Mouse (Mus musculus): ENCODE results near the gene Ctu2. TPM values are rescaled to one million over a fixed set of nuclear protein-coding genes. Genes with fewer than 3 reads are reported as not detected.

The Ctu2 gene
- polyA plus RNA-seq (2016; fragmentation: Nextera tagmentation; extraction: Ambion mirVana), result 66.7 and 68.1 TPM in 2 replicates

DNA sequence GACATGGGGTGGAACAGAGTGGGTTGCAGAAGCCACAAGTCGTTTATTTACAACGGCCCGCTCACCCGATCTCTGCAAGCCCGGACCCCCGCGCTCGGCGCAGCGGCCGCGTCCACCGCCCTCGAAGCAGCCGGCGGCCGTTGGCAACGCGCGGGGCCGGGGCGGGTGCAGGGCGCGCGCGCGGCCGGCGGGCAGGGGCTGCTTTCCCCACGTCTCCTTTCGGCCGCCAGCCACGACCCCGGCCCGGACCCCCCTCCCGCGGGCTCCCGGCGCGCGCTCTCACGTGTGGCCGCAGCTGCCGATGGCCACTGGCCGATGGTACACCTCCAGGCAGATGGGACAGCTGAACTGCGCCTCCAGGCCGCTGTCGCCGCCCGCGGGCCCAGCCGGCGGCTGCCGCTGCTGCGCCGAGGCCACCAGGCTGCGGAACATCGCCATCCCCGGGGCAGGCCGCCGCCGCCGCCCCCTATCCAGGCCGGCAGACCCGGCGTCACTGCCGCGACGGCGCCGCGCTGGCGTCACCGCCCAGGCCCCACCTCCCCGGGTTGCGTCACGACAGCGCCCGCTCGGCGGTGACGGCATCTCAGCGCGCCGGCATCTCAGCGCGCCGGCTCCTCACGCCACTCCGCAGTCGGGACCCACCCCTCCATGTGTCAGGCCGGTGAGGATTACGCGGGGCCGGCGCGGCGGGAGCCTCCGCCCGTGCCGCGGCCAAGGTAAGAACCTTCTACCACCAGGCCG, at the start of gene Ctu2, which contains the start of gene Rnf166:
Ctu2 (plus strand) TSS at position 564 of the 741 bp plus-strand sequence.
Rnf166 (minus strand) TSS at position 485 of the 741 bp plus-strand sequence.
- ATAC-seq (ENCODE audit: low FRiP score), result peak; percentile 93
- peaks cover 22% of the 10 kb centered on the region for H3K4me1 ChIP-seq
- H3K9ac ChIP-seq, result peak within 1 kb of the TSS; percentile 97
- H3K4me2 ChIP-seq (replicated peaks), result peak within 1 kb of the TSS; percentile 96
- peak within 1 kb of the TSS; percentile 99 for H3K4me3 ChIP-seq
- WGBS, result under 1% methylated on average over 92 of the region's 103 CpGs
- H3K27ac ChIP-seq, result peak within 1 kb of the TSS; percentile 84
- peaks cover 36% of the 10 kb centered on the region for H3K36me3 ChIP-seq
- no peaks in the 10 kb centered on the region for H3K27me3 ChIP-seq
- no peaks in the 10 kb centered on the region for H3K9me3 ChIP-seq (replicated peaks)

DNA sequence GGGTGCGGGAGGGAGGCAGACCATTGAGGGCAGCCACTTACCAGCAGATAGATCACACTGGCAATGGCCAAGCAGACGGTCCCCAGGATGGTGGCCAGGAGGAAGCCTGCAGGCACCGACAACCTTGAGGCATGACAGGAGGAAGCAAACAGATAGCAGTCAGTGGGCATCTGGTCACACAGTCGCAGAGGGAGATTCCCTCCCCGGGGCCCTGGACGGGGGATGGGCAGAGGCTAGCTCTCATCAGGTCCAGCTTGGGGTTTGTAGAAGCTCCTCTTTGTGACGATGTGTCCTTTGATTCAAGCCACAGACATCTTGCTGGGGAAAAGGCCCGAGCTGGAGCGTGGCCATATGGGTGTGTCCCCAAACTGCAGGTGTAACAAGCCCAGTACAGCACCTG, 49.8 kb upstream of the Ctu2 start:
- H3K27ac ChIP-seq, result no peak overlapping the region
- no peaks in the 10 kb centered on the region for H3K27me3 ChIP-seq
- no peak overlapping the region for H3K4me3 ChIP-seq
- 75% methylated on average over 9 of the region's 9 CpGs for WGBS
- no peak overlapping the region for H3K9ac ChIP-seq
- no peaks in the 10 kb centered on the region for H3K9me3 ChIP-seq (replicated peaks)
- no peaks in the 10 kb centered on the region for H3K4me1 ChIP-seq
- H3K4me2 ChIP-seq (replicated peaks), result no peak overlapping the region
- no peak for ATAC-seq (ENCODE audit: low FRiP score)
- no peaks in the 10 kb centered on the region for H3K36me3 ChIP-seq

DNA sequence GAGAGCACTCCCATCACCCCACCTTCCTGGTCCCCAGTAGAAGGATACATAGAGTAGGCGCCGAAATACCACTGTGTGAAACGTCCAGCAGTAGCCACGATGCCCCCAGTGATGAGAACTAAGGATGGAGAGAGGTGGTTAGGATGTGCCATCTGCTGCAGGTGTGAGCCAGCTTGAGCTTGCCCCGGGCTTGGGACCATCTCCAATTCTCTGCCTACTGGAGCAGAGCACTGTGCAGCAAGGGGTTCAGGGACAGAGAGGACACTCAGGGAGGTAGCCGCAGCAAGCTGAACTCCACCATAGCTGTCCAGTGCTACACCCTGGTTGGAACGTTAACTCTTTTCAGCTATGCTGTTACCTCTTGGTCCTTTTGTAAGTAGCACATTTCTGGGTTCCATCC, 48.3 kb upstream of the Ctu2 start:
- ATAC-seq (ENCODE audit: low FRiP score), result no peak
- no peak overlapping the region for H3K27ac ChIP-seq
- H3K36me3 ChIP-seq, result no peaks in the 10 kb centered on the region
- no peak overlapping the region for H3K4me2 ChIP-seq (replicated peaks)
- no peaks in the 10 kb centered on the region for H3K9me3 ChIP-seq (replicated peaks)
- WGBS, result 94% methylated on average over 7 of the region's 7 CpGs
- no peak overlapping the region for H3K9ac ChIP-seq
- H3K27me3 ChIP-seq, result no peaks in the 10 kb centered on the region
- H3K4me1 ChIP-seq, result peaks cover 11% of the 10 kb centered on the region
- no peak overlapping the region for H3K4me3 ChIP-seq

DNA sequence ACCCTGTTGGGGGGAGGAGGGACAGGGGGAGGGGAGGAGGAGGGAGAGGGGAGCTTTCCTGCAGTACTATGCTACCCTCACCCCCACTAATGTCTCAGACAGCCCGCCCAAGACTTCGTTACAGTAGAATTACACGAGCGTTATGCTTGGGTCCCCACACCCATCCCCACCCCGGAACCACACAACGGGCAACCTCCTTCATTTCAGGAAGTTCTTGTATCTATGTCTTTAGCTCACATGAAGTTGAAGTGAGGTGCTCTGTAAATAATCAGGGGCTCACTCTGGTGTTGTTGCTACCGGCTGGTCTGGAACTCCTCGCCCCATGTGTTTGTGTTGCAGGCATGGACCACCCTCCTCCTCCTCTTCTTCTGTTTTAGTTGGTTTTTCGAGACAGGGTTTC, 47.8 kb upstream of the Ctu2 start:
- Histone ChIP-seq H3K9me3 (replicated peaks) (no peaks in the 10 kb centered on the region), H3K9ac (no peak overlapping the region), H3K4me3 (no peak overlapping the region), H3K4me2 (replicated peaks) (no peak overlapping the region), H3K27me3 (no peaks in the 10 kb centered on the region), H3K4me1 (peaks cover 15% of the 10 kb centered on the region), H3K36me3 (no peaks in the 10 kb centered on the region), H3K27ac (no peak overlapping the region)
- no peak for ATAC-seq (ENCODE audit: low FRiP score)
- 91% methylated on average over 9 of the region's 9 CpGs for WGBS

DNA sequence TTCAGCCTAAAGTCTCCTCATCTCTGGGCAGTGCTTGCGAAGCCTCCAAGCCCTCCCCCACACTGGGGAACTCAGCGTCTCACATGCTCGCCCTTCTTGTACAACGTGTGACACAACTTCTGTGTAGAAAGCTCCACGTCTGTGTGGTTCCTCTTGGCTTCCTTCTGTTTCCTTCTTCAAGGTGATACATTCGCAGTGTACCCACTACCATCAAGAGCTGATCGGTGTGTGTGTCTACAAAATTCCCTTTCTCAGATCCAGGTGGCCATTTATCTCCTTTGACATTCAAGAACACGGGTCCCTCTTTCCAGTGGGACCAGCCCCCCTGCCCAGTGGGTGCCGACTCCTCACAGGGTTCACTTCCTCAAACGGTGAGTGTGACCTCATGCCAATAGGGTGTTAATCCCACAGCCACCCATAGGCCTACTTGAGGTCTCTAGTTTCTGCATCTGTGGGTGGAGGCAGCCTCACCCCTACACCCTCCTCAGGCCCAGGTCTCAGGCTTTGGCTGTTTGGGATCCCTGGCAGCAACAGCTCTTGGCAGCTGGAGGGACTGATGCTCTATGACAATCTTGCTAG, 45.8 kb upstream of the Ctu2 start:
- no peaks in the 10 kb centered on the region for H3K27me3 ChIP-seq
- H3K9me3 ChIP-seq (replicated peaks), result no peaks in the 10 kb centered on the region
- H3K4me1 ChIP-seq, result peaks cover 15% of the 10 kb centered on the region
- no peak overlapping the region for H3K4me2 ChIP-seq (replicated peaks)
- ATAC-seq (ENCODE audit: low FRiP score), result no peak
- H3K27ac ChIP-seq, result no peak overlapping the region
- no peak overlapping the region for H3K9ac ChIP-seq
- peaks cover 15% of the 10 kb centered on the region for H3K36me3 ChIP-seq
- WGBS, result 82% methylated on average over 10 of the region's 10 CpGs
- H3K4me3 ChIP-seq, result no peak overlapping the region

DNA sequence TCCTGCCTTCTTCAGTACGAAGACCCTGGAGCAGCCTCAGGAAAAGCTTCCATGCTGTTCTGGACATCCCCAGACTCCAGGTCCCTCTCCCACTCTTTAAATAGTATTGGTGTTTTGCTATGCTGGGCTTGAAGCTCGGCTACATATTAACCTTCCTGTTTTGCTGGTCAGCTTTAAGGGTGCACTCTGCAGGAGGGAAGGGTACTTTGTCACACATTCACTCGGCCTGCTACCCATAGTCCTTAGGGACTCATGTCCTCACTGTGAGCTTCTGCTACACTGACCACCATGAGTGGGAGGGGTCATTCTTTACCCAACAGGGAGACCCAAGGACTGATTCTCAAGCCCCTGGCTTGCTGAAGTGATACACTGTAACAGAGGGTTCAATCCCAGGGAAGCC, 45.3 kb upstream of the Ctu2 start:
- Histone ChIP-seq H3K9ac (no peak overlapping the region), H3K27ac (no peak overlapping the region), H3K4me3 (no peak overlapping the region), H3K4me2 (replicated peaks) (no peak overlapping the region), H3K4me1 (peaks cover 15% of the 10 kb centered on the region), H3K27me3 (no peaks in the 10 kb centered on the region), H3K36me3 (peaks cover 19% of the 10 kb centered on the region), H3K9me3 (replicated peaks) (0 out of 2 replicates have a peak, but pooled peaks cover 4% of the 10 kb centered on the region)
- WGBS, result 71% methylated on average over 3 of the region's 3 CpGs
- no peak for ATAC-seq (ENCODE audit: low FRiP score)

DNA sequence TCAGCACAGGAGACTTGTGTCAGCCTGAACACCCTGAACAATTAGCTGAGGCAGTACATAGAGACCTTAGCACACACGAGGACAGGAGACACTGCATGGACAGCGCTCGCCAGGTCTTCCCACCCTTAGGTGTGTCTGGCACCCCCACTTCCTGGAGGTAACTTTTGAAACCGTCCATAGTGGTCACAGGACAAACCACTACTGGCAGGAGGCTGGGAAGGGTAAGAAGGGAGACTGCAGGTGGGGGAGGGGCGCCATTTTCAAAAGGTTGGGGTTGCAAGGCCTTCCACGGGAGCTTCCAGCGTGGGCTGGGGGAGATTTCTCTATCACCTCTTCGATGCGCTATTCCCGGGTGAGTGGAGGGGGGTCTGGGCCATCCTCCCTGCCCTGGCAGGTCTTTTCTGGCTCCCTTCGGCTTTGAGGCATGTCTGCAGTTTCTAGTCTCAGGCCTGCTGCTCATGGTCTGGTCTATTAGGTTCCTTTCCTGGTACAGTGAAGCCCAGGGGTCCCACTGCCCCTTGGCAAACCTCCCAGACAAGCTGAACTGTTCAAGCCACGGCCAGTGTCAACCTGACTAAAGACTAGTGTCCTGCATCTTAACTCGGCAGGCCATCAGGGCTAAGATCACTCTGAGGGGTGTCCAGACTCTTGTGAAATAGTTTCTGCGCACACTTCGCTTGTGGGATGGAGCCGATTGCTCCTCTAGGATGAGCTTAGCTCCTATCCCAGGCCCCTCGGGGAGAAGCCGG, 44.1 kb upstream of the Ctu2 start:
- no peak overlapping the region; the same call in 1 of the 2 replicates for H3K27ac ChIP-seq
- 34% methylated on average over 18 of the region's 18 CpGs for WGBS

DNA sequence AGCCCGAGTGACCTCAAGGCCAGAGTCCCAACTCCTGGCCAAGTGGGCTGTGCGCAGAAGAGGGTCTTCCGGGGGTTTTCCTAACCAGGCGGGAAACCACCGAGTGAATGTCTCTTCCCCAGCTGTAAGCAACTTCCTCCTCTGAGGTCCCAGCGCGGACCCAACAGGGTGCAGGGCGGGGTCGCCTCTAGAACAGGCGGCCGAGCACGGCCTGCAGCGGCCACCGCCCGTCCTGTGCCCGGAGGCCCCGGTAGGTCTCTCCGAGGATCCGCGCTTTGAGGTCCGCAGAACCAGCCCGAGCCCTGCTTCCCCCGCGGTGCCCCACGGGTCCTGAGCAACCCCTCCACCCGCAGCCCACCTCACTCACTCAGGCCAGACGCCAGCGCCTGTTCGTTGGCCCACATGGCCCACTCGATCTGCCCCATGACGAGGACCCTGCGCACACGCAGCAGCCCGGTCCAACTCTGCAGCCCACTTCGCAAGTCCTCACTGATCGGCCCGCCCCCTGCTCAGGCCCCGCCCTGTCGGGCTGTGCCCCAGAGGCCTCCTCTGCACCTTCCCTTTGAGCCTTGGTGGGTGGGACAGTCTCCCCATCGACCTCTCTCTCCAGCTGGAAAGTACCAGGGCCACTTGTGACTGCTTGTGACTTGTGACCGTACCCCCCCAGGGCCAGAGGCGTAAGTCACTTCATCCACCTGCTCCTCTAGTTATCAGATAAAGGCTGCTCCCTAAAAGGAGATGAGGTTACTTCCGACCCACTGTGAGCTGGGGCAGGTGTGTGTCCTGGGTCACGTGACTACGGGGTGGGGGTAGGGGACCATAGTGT, 43.3 kb upstream of the Ctu2 start, which contains the start of gene Cyba:
Cyba (minus strand) TSS at position 488 of the 826 bp plus-strand sequence.
- Histone ChIP-seq H3K9me3 (replicated peaks) (0 out of 2 replicates have a peak, but pooled peaks cover 4% of the 10 kb centered on the region), H3K27me3 (no peaks in the 10 kb centered on the region), H3K27ac (no peak within 1 kb of the TSS; the same call in 1 of the 2 replicates), H3K4me2 (replicated peaks) (peak within 1 kb of the TSS; percentile 74), H3K4me3 (peak within 1 kb of the TSS; percentile 39), H3K9ac (peak within 1 kb of the TSS; percentile 50), H3K4me1 (peaks cover 15% of the 10 kb centered on the region), H3K36me3 (peaks cover 40% of the 10 kb centered on the region)
- peak; percentile 69 for ATAC-seq (ENCODE audit: low FRiP score)
- 6% methylated on average over 42 of the region's 45 CpGs for WGBS

More for the DNA sequence above, 44.1 kb upstream of the Ctu2 start:
- Histone ChIP-seq H3K36me3 (peaks cover 32% of the 10 kb centered on the region), H3K4me1 (peaks cover 15% of the 10 kb centered on the region), H3K4me2 (replicated peaks) (peak overlapping the region; percentile 74), H3K27me3 (no peaks in the 10 kb centered on the region), H3K4me3 (peak overlapping the region; percentile 39), H3K9me3 (replicated peaks) (0 out of 2 replicates have a peak, but pooled peaks cover 4% of the 10 kb centered on the region), H3K9ac (peak overlapping the region; percentile 50)
- ATAC-seq (ENCODE audit: low FRiP score), result no peak

DNA sequence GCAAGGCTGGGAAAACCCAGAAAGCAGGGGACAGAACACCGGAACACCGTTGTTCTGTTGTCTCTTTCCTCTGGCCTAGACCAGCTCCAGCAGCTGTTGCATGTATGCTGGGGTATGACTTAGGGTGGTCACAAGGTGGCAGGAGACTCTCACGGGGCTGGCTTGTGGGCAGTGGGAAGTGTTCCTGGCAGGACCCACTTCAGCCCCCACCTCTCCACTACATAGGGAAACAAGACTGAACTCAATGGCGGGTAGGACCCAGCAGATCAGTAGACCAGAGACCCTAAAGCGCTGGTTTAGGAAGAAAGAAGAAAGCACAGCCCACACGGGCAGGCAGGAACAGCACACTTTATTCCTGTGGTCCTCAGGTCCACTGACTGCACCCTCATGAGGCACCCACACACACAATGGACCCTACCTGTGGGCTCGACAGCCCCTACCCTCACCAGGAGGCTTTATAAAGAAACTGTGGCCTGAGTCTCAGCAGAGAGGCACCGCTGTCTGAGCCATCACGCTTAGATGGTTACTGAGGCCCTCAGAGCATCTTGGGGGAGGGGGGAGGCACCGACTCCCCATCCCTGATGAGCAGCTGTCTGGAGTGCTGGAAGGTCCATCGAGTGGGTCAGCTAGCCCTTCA, 42.6 kb upstream of the Ctu2 start:
- Histone ChIP-seq H3K27ac (no peak overlapping the region), H3K27me3 (no peaks in the 10 kb centered on the region), H3K4me1 (peaks cover 15% of the 10 kb centered on the region), H3K4me3 (no peak overlapping the region), H3K4me2 (replicated peaks) (no peak overlapping the region), H3K36me3 (peaks cover 47% of the 10 kb centered on the region), H3K9ac (0 out of 2 replicates have a peak overlapping the region, but pooled peaks have one; percentile 14), H3K9me3 (replicated peaks) (0 out of 2 replicates have a peak, but pooled peaks cover 4% of the 10 kb centered on the region)
- 0 out of 2 replicates have a peak, but pooled peaks have one; percentile 18 for ATAC-seq (ENCODE audit: low FRiP score)
- WGBS, result 67% methylated on average over 11 of the region's 11 CpGs

DNA sequence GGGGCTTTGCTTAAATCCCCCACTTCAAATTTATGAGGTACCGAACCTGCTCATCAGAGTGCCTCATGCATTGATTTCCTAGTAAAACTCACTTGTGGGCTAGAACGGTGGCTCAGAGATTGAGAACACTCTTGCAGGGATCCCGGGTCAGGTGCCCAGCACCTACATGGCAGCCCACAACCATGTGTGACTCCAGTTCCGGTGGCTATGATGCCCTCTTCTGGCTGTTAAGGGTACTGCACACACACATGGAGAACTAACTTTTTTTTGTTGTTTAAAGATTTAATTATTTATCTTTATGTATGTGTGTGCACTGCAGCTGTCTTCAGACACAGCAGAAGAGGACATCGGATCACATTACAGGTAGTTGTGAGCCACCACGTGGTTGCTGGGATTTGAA, 40.6 kb upstream of the Ctu2 start:
- Histone ChIP-seq H3K27ac (no peak overlapping the region), H3K36me3 (peaks cover 61% of the 10 kb centered on the region), H3K4me2 (replicated peaks) (no peak overlapping the region), H3K9ac (no peak overlapping the region), H3K9me3 (replicated peaks) (0 out of 2 replicates have a peak, but pooled peaks cover 4% of the 10 kb centered on the region), H3K4me1 (peaks cover 15% of the 10 kb centered on the region), H3K4me3 (no peak overlapping the region), H3K27me3 (no peaks in the 10 kb centered on the region)
- WGBS, result 90% methylated on average over 6 of the region's 6 CpGs
- ATAC-seq (ENCODE audit: low FRiP score), result no peak

DNA sequence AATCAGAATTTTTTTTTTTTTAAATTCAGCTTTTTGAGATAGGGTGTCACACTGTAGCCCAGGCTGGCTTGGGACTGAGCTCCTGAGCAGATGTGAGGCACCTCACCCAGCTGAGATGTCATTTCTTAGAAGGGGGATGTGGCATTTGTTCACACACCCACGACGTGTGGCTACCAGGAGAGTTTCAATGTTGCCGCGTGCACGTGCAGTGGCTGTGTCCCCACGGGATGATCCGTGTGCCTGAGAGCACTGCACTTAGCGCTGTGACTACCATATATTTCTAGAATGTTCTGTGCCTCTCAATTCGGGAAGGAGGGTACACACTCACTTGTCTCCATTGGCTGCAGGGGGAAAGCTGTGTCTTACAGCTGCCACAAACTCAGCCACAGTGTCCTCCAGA, 39.8 kb upstream of the Ctu2 start:
- Histone ChIP-seq H3K4me2 (replicated peaks) (no peak overlapping the region), H3K9me3 (replicated peaks) (0 out of 2 replicates have a peak, but pooled peaks cover 4% of the 10 kb centered on the region), H3K4me3 (no peak overlapping the region), H3K27ac (no peak overlapping the region), H3K36me3 (peaks cover 61% of the 10 kb centered on the region), H3K9ac (no peak overlapping the region), H3K4me1 (peaks cover 15% of the 10 kb centered on the region), H3K27me3 (no peaks in the 10 kb centered on the region)
- 96% methylated on average over 9 of the region's 9 CpGs for WGBS
- ATAC-seq (ENCODE audit: low FRiP score), result no peak

Measured in hindbrain, embryonic 12.5 days (tissue).